Mouse (Mus musculus) intestine, embryonic 15.5 days (tissue): ENCODE results near the gene Fas. TPM values are rescaled to one million over a fixed set of nuclear protein-coding genes. Genes with fewer than 3 reads are reported as not detected.

Experiments
- ATAC-seq: fragments of 200-750 bp; cut with Nextera tagmentation; 2 replicates; pipeline ENCODE4 v1.8.0; 2017; ENCODE audit warnings: moderate TSS enrichment, moderate library complexity
- H3K27ac ChIP-seq: fragments of 300-500 bp; sonication (generic); 2 replicates; pipeline ENCODE4 v1.5.1; 2015; ENCODE audit warnings: mild to moderate bottlenecking, inconsistent platforms
- H3K27me3 ChIP-seq: fragments of 300-500 bp; sonication (generic); replicated peaks from 2 replicates; pipeline ENCODE4 v1.6.1; 2015; ENCODE audit warnings: inconsistent platforms
- H3K36me3 ChIP-seq: fragments of 300-500 bp; sonication (generic); 2 replicates; pipeline ENCODE4 v1.6.1; 2015; ENCODE audit warnings: inconsistent platforms
- H3K4me1 ChIP-seq: fragments of 300-500 bp; sonication (generic); replicated peaks from 2 replicates; pipeline ENCODE4 v1.6.1; 2015; ENCODE audit warnings: inconsistent platforms
- H3K4me2 ChIP-seq: fragments of 300-500 bp; sonication (generic); replicated peaks from 2 replicates; pipeline ENCODE4 v1.6.1; 2015; ENCODE audit warnings: mild to moderate bottlenecking, inconsistent platforms
- H3K4me3 ChIP-seq: fragments of 300-500 bp; sonication (generic); replicated peaks from 2 replicates; pipeline ENCODE4 v1.5.1; 2015; ENCODE audit warnings: inconsistent platforms
- H3K9ac ChIP-seq: fragments of 300-500 bp; sonication (generic); 2 replicates; pipeline ENCODE4 v1.6.1; 2015; ENCODE audit warnings: inconsistent platforms
- H3K9me3 ChIP-seq: fragments of 300-500 bp; sonication (generic); 2 replicates; pipeline ENCODE4 v1.6.1; 2016; ENCODE audit warnings: inconsistent platforms
- WGBS: fragments of 180-500 bp; shearing (Covaris S2); methylation state at CpG from one replicate; pipeline ENCODE4 v1.1.7; 2015; 5-methylcytosine and 5-hydroxymethylcytosine counted together
- polyA plus RNA-seq: library from polyadenylated mRNA; unstranded; fragments of >200 nt; fragmentation: Nextera tagmentation; extraction: Ambion mirVana; gene quantifications from 2 replicates; pipeline ENCODE4 v1.2.1, GENCODE M21; 2015

Gene Fas
- polyA plus RNA-seq, result 3.9 and 4.9 TPM in 2 replicates

- Histone ChIP-seq H3K27me3 (no peaks in the 10 kb centered on the region), H3K27ac (peak within 1 kb of the TSS; percentile 44; the same call in 1 of the 2 replicates), H3K4me3 (peak within 1 kb of the TSS; percentile 47), H3K9ac (peak within 1 kb of the TSS; percentile 42), H3K4me2 (peak within 1 kb of the TSS; percentile 95), H3K36me3 (no peaks in the 10 kb centered on the region), H3K4me1 (no peaks in the 10 kb centered on the region; the same call in 1 of the 2 replicates), H3K9me3 (no peaks in the 10 kb centered on the region)
- peak; percentile 97 for ATAC-seq
- 2% methylated on average over 19 of the region's 19 CpGs for WGBS
Observed at GRCm38 (mm10) chr19:34289948-34290789, at the start of gene Fas. Fas (plus strand) TSS chr19:34290666.

GRCm38 (mm10) chr19:34241247-34241915, 49.1 kb upstream of the Fas start:
- H3K27me3 ChIP-seq, result no peaks in the 10 kb centered on the region
- no peak for ATAC-seq
- no peak overlapping the region for H3K4me3 ChIP-seq
- peaks cover 17% of the 10 kb centered on the region for H3K36me3 ChIP-seq
- no peaks in the 10 kb centered on the region for H3K4me1 ChIP-seq
- WGBS, result 65% methylated on average over 15 of the region's 15 CpGs
- H3K4me2 ChIP-seq, result no peak overlapping the region
- no peaks in the 10 kb centered on the region for H3K9me3 ChIP-seq
- H3K27ac ChIP-seq, result no peak overlapping the region
- no peak overlapping the region for H3K9ac ChIP-seq

GRCm38 (mm10) chr19:34242925-34243324, 47.5 kb upstream of the Fas start:
- no peak overlapping the region for H3K9ac ChIP-seq
- no peaks in the 10 kb centered on the region for H3K27me3 ChIP-seq
- no peak for ATAC-seq
- no peak overlapping the region for H3K27ac ChIP-seq
- no peaks in the 10 kb centered on the region for H3K9me3 ChIP-seq
- H3K4me2 ChIP-seq, result no peak overlapping the region
- H3K4me3 ChIP-seq, result no peak overlapping the region
- H3K4me1 ChIP-seq, result no peaks in the 10 kb centered on the region
- H3K36me3 ChIP-seq, result peaks cover 17% of the 10 kb centered on the region

GRCm38 (mm10) chr19:34244056-34244455, 46.4 kb upstream of the Fas start:
- H3K4me3 ChIP-seq, result no peak overlapping the region
- H3K36me3 ChIP-seq, result peaks cover 11% of the 10 kb centered on the region; the same call in 1 of the 2 replicates
- no peaks in the 10 kb centered on the region for H3K4me1 ChIP-seq
- H3K27me3 ChIP-seq, result no peaks in the 10 kb centered on the region
- H3K4me2 ChIP-seq, result no peak overlapping the region
- no peak overlapping the region for H3K27ac ChIP-seq
- peak; percentile 61 for ATAC-seq
- H3K9me3 ChIP-seq, result no peaks in the 10 kb centered on the region
- H3K9ac ChIP-seq, result no peak overlapping the region
- WGBS, result 15% methylated on average over 6 of the region's 6 CpGs

- no peaks in the 10 kb centered on the region for H3K4me1 ChIP-seq
- H3K4me3 ChIP-seq, result no peak overlapping the region
- H3K9me3 ChIP-seq, result no peaks in the 10 kb centered on the region
- H3K9ac ChIP-seq, result no peak overlapping the region
- no peak for ATAC-seq
- 72% methylated on average over 5 of the region's 5 CpGs for WGBS
- H3K27ac ChIP-seq, result no peak overlapping the region
- H3K36me3 ChIP-seq, result no peaks in the 10 kb centered on the region
- no peaks in the 10 kb centered on the region for H3K27me3 ChIP-seq
- H3K4me2 ChIP-seq, result no peak overlapping the region
Observed at GRCm38 (mm10) chr19:34248558-34248957, 41.9 kb upstream of the Fas start.

GRCm38 (mm10) chr19:34250621-34251020, 39.8 kb upstream of the Fas start:
- H3K4me3 ChIP-seq, result no peak overlapping the region
- no peaks in the 10 kb centered on the region for H3K36me3 ChIP-seq
- H3K4me2 ChIP-seq, result no peak overlapping the region
- H3K27me3 ChIP-seq, result no peaks in the 10 kb centered on the region
- H3K27ac ChIP-seq, result no peak overlapping the region
- H3K9me3 ChIP-seq, result no peaks in the 10 kb centered on the region
- no peak overlapping the region for H3K9ac ChIP-seq
- H3K4me1 ChIP-seq, result no peaks in the 10 kb centered on the region
- WGBS, result 81% methylated on average over 4 of the region's 4 CpGs
- ATAC-seq, result no peak

GRCm38 (mm10) chr19:34251900-34252299, 38.6 kb upstream of the Fas start:
- Histone ChIP-seq H3K27me3 (no peaks in the 10 kb centered on the region), H3K9me3 (no peaks in the 10 kb centered on the region), H3K4me3 (peak overlapping the region; percentile 20; the same call in 1 of the 2 replicates), H3K36me3 (no peaks in the 10 kb centered on the region), H3K27ac (no peak overlapping the region), H3K4me2 (peak overlapping the region; percentile 42), H3K9ac (no peak overlapping the region; the same call in 1 of the 2 replicates), H3K4me1 (no peaks in the 10 kb centered on the region)
- ATAC-seq, result no peak
- 69% methylated on average over 2 of the region's 2 CpGs for WGBS

GRCm38 (mm10) chr19:34252450-34252849, 38.0 kb upstream of the Fas start:
- Histone ChIP-seq H3K4me1 (no peaks in the 10 kb centered on the region), H3K9me3 (no peaks in the 10 kb centered on the region), H3K9ac (peak overlapping the region; percentile 36), H3K36me3 (no peaks in the 10 kb centered on the region), H3K27ac (no peak overlapping the region), H3K4me3 (peak overlapping the region; percentile 20), H3K27me3 (no peaks in the 10 kb centered on the region), H3K4me2 (peak overlapping the region; percentile 32; the same call in 1 of the 2 replicates)
- ATAC-seq, result no peak
- 70% methylated on average over 9 of the region's 9 CpGs for WGBS

GRCm38 (mm10) chr19:34254101-34254879, 36.2 kb upstream of the Fas start:
- Histone ChIP-seq H3K27me3 (no peaks in the 10 kb centered on the region), H3K4me2 (peak overlapping the region; percentile 39), H3K9ac (peak overlapping the region; percentile 12; the same call in 1 of the 2 replicates), H3K36me3 (no peaks in the 10 kb centered on the region), H3K4me1 (no peaks in the 10 kb centered on the region), H3K4me3 (peak overlapping the region; percentile 26), H3K27ac (peak overlapping the region; percentile 80), H3K9me3 (no peaks in the 10 kb centered on the region)
- ATAC-seq, result peak; percentile 26; the same call in 1 of the 2 replicates
- 27% methylated on average over 14 of the region's 14 CpGs for WGBS

- H3K27ac ChIP-seq, result peak within 1 kb of the TSS; percentile 80
- H3K4me3 ChIP-seq, result peak within 1 kb of the TSS; percentile 26
- H3K4me2 ChIP-seq, result peak within 1 kb of the TSS; percentile 39
- peak; percentile 90 for ATAC-seq
- no peaks in the 10 kb centered on the region for H3K9me3 ChIP-seq
- WGBS, result 27% methylated on average over 16 of the region's 16 CpGs
- no peaks in the 10 kb centered on the region for H3K36me3 ChIP-seq
- H3K27me3 ChIP-seq, result no peaks in the 10 kb centered on the region
- no peaks in the 10 kb centered on the region for H3K4me1 ChIP-seq
- H3K9ac ChIP-seq, result peak within 1 kb of the TSS; percentile 12; the same call in 1 of the 2 replicates
Observed at GRCm38 (mm10) chr19:34254880-34255681, 35.4 kb upstream of the Fas start, which contains the start of gene Acta2. Acta2 (minus strand) TSS chr19:34255590.

GRCm38 (mm10) chr19:34256149-34256548, 34.3 kb upstream of the Fas start:
- no peaks in the 10 kb centered on the region for H3K9me3 ChIP-seq
- no peak for ATAC-seq
- no peak overlapping the region for H3K9ac ChIP-seq
- no peaks in the 10 kb centered on the region for H3K4me1 ChIP-seq
- H3K4me3 ChIP-seq, result no peak overlapping the region
- H3K27ac ChIP-seq, result peak overlapping the region; percentile 80; the same call in 1 of the 2 replicates
- no peak overlapping the region for H3K4me2 ChIP-seq
- no peaks in the 10 kb centered on the region for H3K36me3 ChIP-seq
- WGBS, result 70% methylated on average over 5 of the region's 5 CpGs
- H3K27me3 ChIP-seq, result no peaks in the 10 kb centered on the region
